Mouse (Mus musculus) embryonic facial prominence, embryonic 12.5 days (tissue): ENCODE measurements at regions not wholly inside any gene's neighbourhood (a gene's known extent, or its start where the extent isn't known, plus 50 kb on each side); places are given as distances from the start of the nearest gene placed in this dataset.
A peak's percentile ranks its signal among the peaks of the same experiment; 100 is the strongest.

Experiments
- ATAC-seq: fragments of 200-750 bp; cut with Nextera tagmentation; 2 replicates; pipeline ENCODE4 v1.8.0; 2017; ENCODE audit not compliant: insufficient number of reproducible peaks, insufficient read depth, low FRiP score, low TSS enrichment
- H3K27ac ChIP-seq: fragments of 300-500 bp; sonication (generic); 2 replicates; pipeline ENCODE4 v1.5.1; 2016; ENCODE audit warnings: mild to moderate bottlenecking
- H3K27me3 ChIP-seq: fragments of 300-500 bp; sonication (generic); 2 replicates; pipeline ENCODE4 v1.6.1; 2016; ENCODE audit warnings: mild to moderate bottlenecking, moderate library complexity
- H3K36me3 ChIP-seq: fragments of 300-500 bp; sonication (generic); 2 replicates; pipeline ENCODE4 v1.6.1; 2016; ENCODE audit warnings: mild to moderate bottlenecking
- H3K4me1 ChIP-seq: fragments of 300-500 bp; sonication (generic); 2 replicates; pipeline ENCODE4 v1.6.1; 2016
- H3K4me2 ChIP-seq: fragments of 300-500 bp; sonication (generic); replicated peaks from 2 replicates; pipeline ENCODE4 v1.6.1; 2016; ENCODE audit warnings: mild to moderate bottlenecking, moderate library complexity
- H3K4me3 ChIP-seq: fragments of 300-500 bp; sonication (generic); 2 replicates; pipeline ENCODE4 v1.5.1; 2016; ENCODE audit warnings: mild to moderate bottlenecking
- H3K9ac ChIP-seq: fragments of 300-500 bp; sonication (generic); 2 replicates; pipeline ENCODE4 v1.6.1; 2016; ENCODE audit warnings: mild to moderate bottlenecking, moderate library complexity
- H3K9me3 ChIP-seq: fragments of 300-500 bp; sonication (generic); 2 replicates; pipeline ENCODE4 v1.6.1; 2016; ENCODE audit warnings: mild to moderate bottlenecking, moderate library complexity
- WGBS: fragments of 180-500 bp; shearing (Covaris S2); methylation state at CpG from one replicate; pipeline ENCODE4 v1.1.7; 2016; 5-methylcytosine and 5-hydroxymethylcytosine counted together

- no peak for ATAC-seq
- Histone ChIP-seq H3K27ac (no peak overlapping the region), H3K36me3 (no peaks in the 10 kb centered on the region), H3K9ac (no peak overlapping the region), H3K4me3 (no peak overlapping the region), H3K9me3 (no peaks in the 10 kb centered on the region), H3K4me2 (no peak overlapping the region), H3K4me1 (peaks cover 32% of the 10 kb centered on the region), H3K27me3 (no peaks in the 10 kb centered on the region)
- 72% methylated on average over 11 of the region's 11 CpGs for WGBS
Measured at GRCm38 (mm10) chr16:93075488-93075887, 249.5 kb upstream of the Runx1 start.

DNA sequence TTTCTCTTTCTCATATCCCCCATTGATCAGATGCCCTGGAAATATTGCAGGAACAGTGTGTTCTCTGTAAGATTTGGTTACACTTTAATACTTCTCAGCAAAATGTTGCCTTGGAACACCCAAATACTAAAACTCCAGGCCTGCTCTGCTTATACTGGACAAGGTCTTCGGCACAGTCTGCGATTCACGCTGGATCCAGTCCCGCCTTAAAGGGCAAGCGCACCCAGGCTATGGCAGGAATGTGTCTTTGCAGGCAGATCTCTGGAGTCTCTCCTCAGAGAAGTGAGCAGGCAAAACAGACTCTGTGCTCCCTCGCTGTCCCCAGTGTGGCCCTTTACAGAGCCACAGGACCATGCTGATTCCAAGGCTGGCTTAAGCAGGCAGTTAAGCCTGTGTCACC is 246.2 kb upstream of the Runx1 start:
- 40% methylated on average over 6 of the region's 6 CpGs for WGBS

DNA sequence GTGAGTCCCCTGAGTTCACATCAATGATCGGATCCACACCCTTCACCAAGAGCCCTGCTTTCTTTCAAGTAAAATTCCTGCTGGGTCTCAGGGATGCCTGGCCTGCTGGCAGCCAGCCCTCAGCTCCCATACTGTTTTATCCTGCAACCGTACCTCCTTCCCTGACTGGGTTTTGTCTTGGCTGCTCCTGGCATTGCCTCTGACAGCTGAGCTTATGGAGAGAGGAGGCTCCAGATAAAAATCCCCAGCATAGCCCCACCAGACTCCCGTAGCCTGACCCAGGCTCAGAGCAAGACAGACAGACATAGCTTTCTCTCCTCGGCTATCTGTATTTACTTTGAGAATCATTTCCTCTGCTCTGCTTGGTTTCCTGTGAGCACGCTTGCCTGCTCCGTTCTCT is 245.8 kb upstream of the Runx1 start:
- Histone ChIP-seq H3K27me3 (no peaks in the 10 kb centered on the region), H3K4me1 (peaks cover 21% of the 10 kb centered on the region; the same call in 1 of the 2 replicates), H3K27ac (peak overlapping the region; percentile 85; the same call in 1 of the 2 replicates), H3K4me3 (no peak overlapping the region), H3K9ac (no peak overlapping the region), H3K4me2 (no peak overlapping the region), H3K36me3 (no peaks in the 10 kb centered on the region), H3K9me3 (no peaks in the 10 kb centered on the region)
- ATAC-seq = 0 out of 2 replicates have a peak, but pooled peaks have one; percentile 17
- WGBS = 51% methylated on average over 6 of the region's 6 CpGs

More for the DNA sequence above, 246.2 kb upstream of the Runx1 start:
- Histone ChIP-seq H3K4me1 (peaks cover 21% of the 10 kb centered on the region; the same call in 1 of the 2 replicates), H3K27me3 (no peaks in the 10 kb centered on the region), H3K27ac (peak overlapping the region; percentile 85), H3K9me3 (no peaks in the 10 kb centered on the region), H3K4me2 (no peak overlapping the region), H3K4me3 (no peak overlapping the region), H3K9ac (no peak overlapping the region), H3K36me3 (no peaks in the 10 kb centered on the region)
- no peak for ATAC-seq

DNA sequence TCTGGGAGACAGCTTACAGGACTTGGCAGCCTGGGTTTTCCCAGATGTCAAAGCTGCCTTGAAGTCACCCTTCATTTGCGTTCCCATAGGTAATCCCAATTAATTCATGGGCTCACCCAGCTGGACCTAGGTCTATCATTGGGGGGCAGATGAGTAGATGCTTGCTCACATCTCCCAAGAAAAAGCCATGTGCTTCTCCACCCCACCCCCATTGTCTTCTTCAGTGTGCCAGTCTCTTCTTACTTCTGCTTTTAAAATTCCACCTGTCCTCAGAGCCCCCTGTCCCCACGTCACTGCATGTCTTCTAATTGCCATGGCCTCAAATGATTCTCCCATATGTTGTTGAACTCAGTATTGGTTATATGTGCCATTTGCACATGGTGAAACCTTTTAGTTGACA is 240.9 kb upstream of the Runx1 start:
- Histone ChIP-seq H3K9me3 (no peaks in the 10 kb centered on the region), H3K4me1 (peaks cover 6% of the 10 kb centered on the region; the same call in 1 of the 2 replicates), H3K4me2 (no peak overlapping the region), H3K36me3 (no peaks in the 10 kb centered on the region), H3K4me3 (no peak overlapping the region), H3K27me3 (no peaks in the 10 kb centered on the region; the same call in 1 of the 2 replicates), H3K9ac (no peak overlapping the region), H3K27ac (no peak overlapping the region)
- 80% methylated on average over 2 of the region's 2 CpGs for WGBS
- no peak for ATAC-seq

- 71% methylated on average over 4 of the region's 4 CpGs for WGBS
- no peak for ATAC-seq
- no peak overlapping the region for H3K4me3 ChIP-seq
- no peaks in the 10 kb centered on the region for H3K9me3 ChIP-seq
- no peaks in the 10 kb centered on the region for H3K36me3 ChIP-seq
- no peak overlapping the region for H3K9ac ChIP-seq
- H3K4me2 ChIP-seq = no peak overlapping the region
- 0 out of 2 replicates have a peak, but pooled peaks cover 5% of the 10 kb centered on the region for H3K4me1 ChIP-seq
- H3K27me3 ChIP-seq = no peaks in the 10 kb centered on the region; the same call in 1 of the 2 replicates
- no peak overlapping the region for H3K27ac ChIP-seq
Measured at GRCm38 (mm10) chr16:93061475-93062179, 235.7 kb upstream of the Runx1 start.

- no peak overlapping the region for H3K27ac ChIP-seq
- 60% methylated on average over 3 of the region's 3 CpGs for WGBS
- ATAC-seq = no peak
- no peaks in the 10 kb centered on the region for H3K9me3 ChIP-seq
- no peak overlapping the region for H3K9ac ChIP-seq
- H3K4me2 ChIP-seq = no peak overlapping the region
- H3K4me3 ChIP-seq = no peak overlapping the region
- no peaks in the 10 kb centered on the region for H3K27me3 ChIP-seq
- H3K4me1 ChIP-seq = peaks cover 3% of the 10 kb centered on the region; the same call in 1 of the 2 replicates
- no peaks in the 10 kb centered on the region for H3K36me3 ChIP-seq
Measured at GRCm38 (mm10) chr16:93056295-93056694, 230.3 kb upstream of the Runx1 start.

GRCm38 (mm10) chr16:93055545-93055944 is 229.6 kb upstream of the Runx1 start:
- Histone ChIP-seq H3K9me3 (no peaks in the 10 kb centered on the region), H3K27ac (no peak overlapping the region), H3K36me3 (no peaks in the 10 kb centered on the region), H3K4me1 (peaks cover 3% of the 10 kb centered on the region; the same call in 1 of the 2 replicates), H3K27me3 (no peaks in the 10 kb centered on the region), H3K4me3 (no peak overlapping the region), H3K4me2 (no peak overlapping the region), H3K9ac (no peak overlapping the region)
- ATAC-seq = no peak
- WGBS = 77% methylated on average over 4 of the region's 4 CpGs

DNA sequence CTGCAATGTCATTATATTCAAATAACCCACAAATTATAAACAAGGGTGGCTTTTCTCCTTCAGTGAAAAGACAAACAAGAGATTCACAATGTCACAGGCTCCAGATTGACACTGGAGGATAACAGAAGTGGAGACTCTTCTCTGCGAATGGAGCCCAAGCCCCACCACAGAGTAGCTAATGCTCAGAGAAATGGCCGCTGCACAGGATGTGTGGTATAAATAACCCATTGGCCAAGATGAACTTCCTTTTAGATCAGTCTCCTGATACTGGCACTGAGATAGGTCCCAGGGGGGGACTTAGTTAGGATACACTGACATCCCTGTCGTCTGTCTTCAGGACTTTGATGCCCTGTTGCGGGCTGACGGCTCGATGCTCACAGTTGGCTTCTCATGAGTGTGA is 225.3 kb upstream of the Runx1 start:
- H3K27me3 ChIP-seq = no peaks in the 10 kb centered on the region
- H3K4me3 ChIP-seq = no peak overlapping the region
- H3K9me3 ChIP-seq = no peaks in the 10 kb centered on the region
- no peak overlapping the region for H3K4me2 ChIP-seq
- H3K9ac ChIP-seq = no peak overlapping the region
- no peaks in the 10 kb centered on the region; the same call in 1 of the 2 replicates for H3K4me1 ChIP-seq
- no peak for ATAC-seq
- no peaks in the 10 kb centered on the region for H3K36me3 ChIP-seq
- no peak overlapping the region for H3K27ac ChIP-seq
- WGBS = 72% methylated on average over 6 of the region's 6 CpGs

DNA sequence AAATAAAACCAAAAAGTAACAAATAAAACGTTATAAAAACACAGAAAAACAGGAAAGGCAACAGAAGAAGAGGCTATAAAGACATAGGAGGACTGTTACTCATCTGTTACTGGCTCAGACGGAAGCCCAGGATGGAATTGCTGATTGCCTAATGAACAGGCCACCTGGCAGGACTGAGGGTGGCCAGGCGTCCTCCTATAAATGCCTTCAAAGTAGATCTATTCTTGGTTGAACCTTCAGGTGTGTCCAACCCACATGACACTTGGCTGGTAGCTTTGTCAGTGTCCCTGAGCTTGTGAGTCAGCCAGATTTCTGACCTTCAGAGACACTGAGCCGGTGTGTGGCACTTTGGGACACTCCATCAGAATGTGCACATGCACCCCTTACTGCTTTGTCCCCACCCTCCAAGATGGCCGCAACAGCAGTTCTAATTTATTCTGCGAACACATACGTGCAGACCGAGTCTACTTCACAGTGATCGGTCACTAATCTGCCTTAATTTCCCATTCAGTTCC is 222.5 kb upstream of the Runx1 start:
- Histone ChIP-seq H3K27me3 (no peaks in the 10 kb centered on the region), H3K36me3 (no peaks in the 10 kb centered on the region), H3K4me2 (no peak overlapping the region), H3K4me3 (no peak overlapping the region), H3K9ac (no peak overlapping the region), H3K9me3 (no peaks in the 10 kb centered on the region), H3K4me1 (peaks cover 2% of the 10 kb centered on the region; the same call in 1 of the 2 replicates), H3K27ac (no peak overlapping the region)
- WGBS = 80% methylated on average over 9 of the region's 9 CpGs
- no peak for ATAC-seq

DNA sequence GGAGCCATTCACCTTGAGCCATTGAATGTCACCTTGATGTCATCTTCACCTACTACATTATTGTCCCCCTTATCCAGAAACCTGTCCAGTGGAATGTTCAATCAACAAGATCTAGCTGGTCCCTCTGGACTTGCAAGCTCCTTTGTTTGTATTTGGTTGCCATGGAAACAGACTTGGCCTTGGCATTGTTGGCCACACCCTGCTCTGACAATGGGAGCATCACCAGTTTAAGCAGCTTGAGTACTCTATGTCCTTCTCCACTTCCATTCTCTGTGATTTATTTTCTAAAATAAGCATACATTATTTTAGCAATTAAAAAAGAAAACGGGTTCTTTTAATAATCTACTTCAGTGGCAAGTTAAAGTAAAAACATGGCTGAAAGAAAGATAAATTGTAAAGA is 221.6 kb upstream of the Runx1 start:
- Histone ChIP-seq H3K9me3 (no peaks in the 10 kb centered on the region), H3K4me1 (peaks cover 9% of the 10 kb centered on the region), H3K36me3 (no peaks in the 10 kb centered on the region), H3K27ac (no peak overlapping the region), H3K4me3 (no peak overlapping the region), H3K4me2 (no peak overlapping the region), H3K9ac (no peak overlapping the region), H3K27me3 (no peaks in the 10 kb centered on the region)
- 89% methylated on average over 1 of the region's 1 CpGs for WGBS
- no peak for ATAC-seq

- no peak overlapping the region for H3K4me2 ChIP-seq
- H3K27me3 ChIP-seq = no peaks in the 10 kb centered on the region
- no peaks in the 10 kb centered on the region for H3K36me3 ChIP-seq
- WGBS = 87% methylated on average over 3 of the region's 3 CpGs
- H3K4me3 ChIP-seq = no peak overlapping the region
- ATAC-seq = no peak
- H3K9me3 ChIP-seq = no peaks in the 10 kb centered on the region
- no peak overlapping the region for H3K9ac ChIP-seq
- H3K27ac ChIP-seq = no peak overlapping the region
- H3K4me1 ChIP-seq = peaks cover 12% of the 10 kb centered on the region
Measured at GRCm38 (mm10) chr16:93046221-93046620, 220.3 kb upstream of the Runx1 start.

GRCm38 (mm10) chr16:93043355-93043754 is 217.4 kb upstream of the Runx1 start:
- Histone ChIP-seq H3K27me3 (no peaks in the 10 kb centered on the region), H3K27ac (0 out of 2 replicates have a peak overlapping the region, but pooled peaks have one; percentile 26), H3K36me3 (no peaks in the 10 kb centered on the region), H3K4me2 (no peak overlapping the region), H3K4me3 (no peak overlapping the region), H3K9me3 (no peaks in the 10 kb centered on the region), H3K9ac (no peak overlapping the region), H3K4me1 (peaks cover 12% of the 10 kb centered on the region)
- ATAC-seq = no peak
- 25% methylated on average over 9 of the region's 9 CpGs for WGBS
